Mouse (Mus musculus): Measurements from ENCODE around the gene Abhd15. TPM values are rescaled to one million over a fixed set of nuclear protein-coding genes. Genes with fewer than 3 reads are reported as not detected.

The Abhd15 gene
- total RNA-seq (2014; fragmentation: Nextera tagmentation) (2.1 and 2.2 TPM in 2 replicates), total RNA-seq (2017) (0.70 and 4.1 TPM in 2 replicates)

DNA sequence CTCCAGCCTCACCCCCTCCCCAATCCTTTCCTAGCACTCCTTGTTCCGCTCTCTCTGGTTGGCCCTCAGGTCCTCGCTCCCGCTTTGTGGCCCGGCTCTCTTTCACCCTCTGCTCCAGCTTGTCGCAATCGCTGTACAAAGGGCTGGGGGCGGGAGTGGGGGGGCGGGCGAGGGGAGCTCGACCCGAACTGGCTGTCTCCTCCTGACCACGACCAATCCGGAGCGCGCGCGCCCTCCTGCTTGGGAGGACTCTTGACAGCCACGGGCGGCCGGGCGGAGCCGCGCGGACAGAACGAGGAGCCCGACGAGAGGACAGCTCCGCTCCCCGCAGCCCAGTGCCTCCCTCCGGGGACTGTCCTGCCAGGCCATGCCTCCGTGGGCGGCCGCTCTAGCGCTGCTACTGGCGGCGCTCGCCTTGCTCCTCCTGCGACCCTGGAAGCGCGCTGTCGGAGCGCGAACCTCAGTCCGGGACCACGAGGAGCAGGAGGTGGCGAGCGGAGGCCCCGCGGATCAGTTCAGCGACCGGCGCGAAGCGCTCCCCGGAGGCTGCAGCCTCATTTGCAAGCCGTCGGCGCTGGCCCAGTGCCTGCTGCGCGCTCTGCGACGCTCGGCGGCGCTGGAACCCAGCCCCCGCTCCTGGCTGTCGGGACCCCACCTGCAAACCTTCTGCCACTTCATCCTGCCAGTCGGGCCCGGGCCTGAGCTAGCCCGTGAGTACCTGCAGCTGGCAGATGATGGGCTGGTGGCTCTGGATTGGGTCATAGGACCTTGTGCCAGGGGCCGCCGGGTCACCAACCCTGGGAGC, at the start of gene Abhd15:
TSS of gene Abhd15 (plus strand) at position 290 of the 805 bp plus-strand sequence.
- ATAC-seq (replicated peaks; ENCODE audit: low FRiP score, low TSS enrichment, poor library complexity, severe bottlenecking) = 0 out of 2 replicates have a peak, but pooled peaks have one; percentile 13

DNA sequence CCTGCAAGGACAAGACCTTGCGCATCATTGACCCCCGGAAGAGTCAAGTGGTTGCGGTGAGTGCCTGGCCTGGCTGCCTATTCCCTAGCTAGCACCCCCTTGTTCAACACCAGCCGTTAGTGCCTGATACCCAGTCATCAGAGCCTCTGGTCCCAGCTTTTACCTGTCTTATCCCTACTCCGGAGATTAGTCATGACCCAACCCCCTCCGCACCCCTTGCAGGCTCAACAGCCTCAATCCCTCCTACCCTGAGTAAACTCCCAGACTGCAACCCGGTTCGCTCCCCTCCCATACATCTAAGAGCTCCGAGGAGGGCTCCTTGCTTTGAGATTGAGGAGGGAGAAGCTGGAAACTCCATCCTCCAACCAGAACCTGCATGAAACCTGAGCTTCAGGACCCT, 48.4 kb upstream of the Abhd15 start:
- ATAC-seq (replicated peaks; ENCODE audit: low FRiP score, low TSS enrichment, poor library complexity, severe bottlenecking) = no peak

- peak; percentile 69 for ATAC-seq (replicated peaks; ENCODE audit: low FRiP score, low TSS enrichment, poor library complexity, severe bottlenecking)
Measured at GRCm38 (mm10) chr11:77467157-77467556, 47.8 kb upstream of the Abhd15 start.

GRCm38 (mm10) chr11:77467784-77468183, 47.1 kb upstream of the Abhd15 start:
- ATAC-seq (replicated peaks; ENCODE audit: low FRiP score, low TSS enrichment, poor library complexity, severe bottlenecking) = peak; percentile 70

DNA sequence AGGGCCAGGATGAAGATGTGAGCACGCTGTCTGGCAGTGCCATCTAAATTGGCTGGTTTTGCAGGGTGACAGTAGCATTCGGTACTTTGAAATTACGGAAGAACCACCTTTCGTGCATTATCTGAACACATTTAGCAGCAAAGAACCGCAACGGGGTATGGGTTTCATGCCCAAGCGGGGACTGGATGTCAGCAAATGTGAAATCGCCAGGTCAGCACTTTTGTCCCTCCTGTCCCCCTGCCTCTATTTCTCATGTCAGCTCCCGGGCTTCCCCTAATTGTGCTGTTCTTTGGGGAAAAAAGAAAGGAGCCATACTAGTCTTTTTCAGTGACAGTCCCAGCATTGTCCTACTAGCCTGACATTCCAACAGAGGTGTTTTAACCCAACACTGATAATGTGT, 46.5 kb upstream of the Abhd15 start:
- ATAC-seq (replicated peaks; ENCODE audit: low FRiP score, low TSS enrichment, poor library complexity, severe bottlenecking) = no peak

GRCm38 (mm10) chr11:77471407-77471806, 43.5 kb upstream of the Abhd15 start:
- no peak for ATAC-seq (replicated peaks; ENCODE audit: low FRiP score, low TSS enrichment, poor library complexity, severe bottlenecking)

- ATAC-seq (replicated peaks; ENCODE audit: low FRiP score, low TSS enrichment, poor library complexity, severe bottlenecking) = no peak
Measured at GRCm38 (mm10) chr11:77472775-77473174, 42.1 kb upstream of the Abhd15 start.

DNA sequence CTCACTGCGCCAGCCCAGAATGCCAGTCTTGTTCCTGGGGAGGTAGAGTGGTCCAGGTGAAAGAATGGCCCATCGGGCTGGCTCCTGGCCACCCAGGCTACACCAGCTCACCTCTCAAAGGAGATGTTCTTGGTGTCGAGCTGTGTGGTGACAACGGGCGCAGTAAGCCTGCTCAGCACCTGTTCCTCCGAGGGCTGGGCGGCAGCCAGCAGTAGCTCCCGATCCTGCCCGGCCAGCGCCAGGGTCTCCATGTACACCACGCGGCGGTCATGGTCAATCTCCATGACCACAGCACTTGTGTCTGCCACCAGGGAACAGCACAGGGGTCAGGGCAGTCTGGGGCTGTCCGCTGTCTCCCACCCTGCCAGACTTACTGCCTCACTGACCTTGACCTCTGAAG, 38.7 kb upstream of the Abhd15 start:
- ATAC-seq (replicated peaks; ENCODE audit: low FRiP score, low TSS enrichment, poor library complexity, severe bottlenecking) = no peak

DNA sequence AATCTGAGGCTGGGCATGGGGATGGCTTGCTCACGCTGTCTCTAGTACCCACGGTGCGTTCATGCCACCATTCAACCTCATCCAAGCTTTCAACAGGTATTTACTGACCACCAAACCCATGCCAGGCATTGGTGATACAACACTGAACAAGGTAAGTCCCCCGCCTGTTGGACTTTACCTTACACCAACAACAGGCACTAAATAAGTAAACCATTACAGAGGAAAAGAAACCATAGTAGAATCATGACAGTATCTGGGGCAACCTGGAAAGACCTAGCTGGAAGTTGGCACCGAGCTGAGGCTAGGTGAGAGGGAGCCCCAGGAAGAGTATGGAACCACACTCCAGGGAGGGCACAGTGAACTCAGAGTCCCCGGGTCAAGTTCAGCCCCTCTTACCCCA, 38.0 kb upstream of the Abhd15 start:
- ATAC-seq (replicated peaks; ENCODE audit: low FRiP score, low TSS enrichment, poor library complexity, severe bottlenecking) = no peak

GRCm38 (mm10) chr11:77483043-77483442, 31.9 kb upstream of the Abhd15 start:
- no peak for ATAC-seq (replicated peaks; ENCODE audit: low FRiP score, low TSS enrichment, poor library complexity, severe bottlenecking)

DNA sequence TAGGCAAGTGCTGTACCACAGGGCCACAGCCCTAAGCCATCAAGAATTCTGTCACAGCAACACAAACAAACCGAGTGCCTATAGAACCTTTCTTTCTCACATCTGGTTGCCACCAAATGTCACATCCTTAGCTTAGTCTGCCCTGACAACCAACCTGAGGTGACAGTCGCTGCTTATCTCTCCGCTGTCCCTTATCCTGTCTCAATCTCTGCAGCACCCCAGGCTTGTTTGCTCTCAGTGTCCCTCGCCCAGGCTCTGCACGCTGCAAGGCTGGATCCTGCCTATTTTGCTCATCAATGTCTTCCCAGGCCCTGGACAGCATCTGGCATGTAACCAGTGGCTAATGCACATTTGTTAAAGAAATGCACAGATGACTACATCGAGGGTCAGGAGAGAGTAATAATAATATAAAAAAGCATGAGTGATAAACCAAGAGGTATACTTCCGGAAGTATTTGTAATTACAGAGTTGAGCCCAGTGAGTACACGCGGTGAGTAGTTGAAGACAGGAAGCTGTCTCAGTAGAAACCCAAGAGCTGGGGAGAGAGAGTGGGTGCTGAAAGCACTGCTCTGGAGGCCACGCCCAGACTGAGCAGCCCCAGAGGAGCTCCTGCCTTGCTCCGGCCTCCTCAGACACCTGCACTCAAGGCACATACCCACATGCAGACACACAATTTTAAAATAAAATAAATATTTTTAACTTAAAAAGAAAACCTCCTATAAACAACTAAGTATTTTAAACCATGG, 31.2 kb upstream of the Abhd15 start:
- ATAC-seq (replicated peaks; ENCODE audit: low FRiP score, low TSS enrichment, poor library complexity, severe bottlenecking) = no peak

DNA sequence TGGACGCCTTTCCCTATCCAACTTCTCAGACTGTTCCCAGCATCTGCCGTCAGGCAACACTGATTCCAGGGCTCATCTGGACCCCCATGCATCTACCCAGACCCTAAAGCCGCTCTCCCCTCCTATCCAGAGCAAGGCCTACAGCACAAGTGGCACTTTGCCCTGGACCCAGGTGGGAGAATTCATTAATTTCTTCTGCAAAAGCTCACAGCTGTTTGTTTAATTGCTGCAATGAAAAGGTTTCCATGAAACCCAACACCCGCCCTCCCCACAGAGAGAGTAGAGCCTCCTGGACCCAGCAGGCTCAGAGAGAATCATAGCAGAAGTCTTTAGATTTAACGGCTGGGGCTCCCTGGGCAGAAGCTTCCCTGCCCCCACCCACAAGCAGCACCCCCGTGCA, 29.7 kb upstream of the Abhd15 start:
- no peak for ATAC-seq (replicated peaks; ENCODE audit: low FRiP score, low TSS enrichment, poor library complexity, severe bottlenecking)

DNA sequence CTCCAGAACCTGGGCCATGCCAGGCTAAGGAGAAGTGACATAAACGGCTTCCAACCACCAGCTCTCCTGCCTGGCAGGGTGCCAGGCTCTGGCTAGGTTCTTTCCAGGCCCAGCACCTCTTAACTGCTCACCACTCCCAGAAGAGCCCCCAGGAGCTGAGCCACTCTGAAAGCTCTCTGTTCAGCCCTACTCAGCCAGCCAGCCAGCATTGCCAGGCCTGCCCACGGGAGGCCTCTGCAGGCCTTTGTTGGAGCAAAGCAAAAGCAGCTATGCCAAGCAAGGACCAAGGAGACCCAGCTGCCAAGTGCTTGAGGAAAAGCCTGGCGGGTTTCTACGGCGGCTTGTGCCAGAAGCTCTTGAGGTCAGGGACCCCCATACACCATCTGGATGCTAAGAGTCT, 28.1 kb upstream of the Abhd15 start:
- no peak for ATAC-seq (replicated peaks; ENCODE audit: low FRiP score, low TSS enrichment, poor library complexity, severe bottlenecking)

GRCm38 (mm10) chr11:77488771-77489581, 25.9 kb upstream of the Abhd15 start:
- ATAC-seq (replicated peaks; ENCODE audit: low FRiP score, low TSS enrichment, poor library complexity, severe bottlenecking) = no peak

DNA sequence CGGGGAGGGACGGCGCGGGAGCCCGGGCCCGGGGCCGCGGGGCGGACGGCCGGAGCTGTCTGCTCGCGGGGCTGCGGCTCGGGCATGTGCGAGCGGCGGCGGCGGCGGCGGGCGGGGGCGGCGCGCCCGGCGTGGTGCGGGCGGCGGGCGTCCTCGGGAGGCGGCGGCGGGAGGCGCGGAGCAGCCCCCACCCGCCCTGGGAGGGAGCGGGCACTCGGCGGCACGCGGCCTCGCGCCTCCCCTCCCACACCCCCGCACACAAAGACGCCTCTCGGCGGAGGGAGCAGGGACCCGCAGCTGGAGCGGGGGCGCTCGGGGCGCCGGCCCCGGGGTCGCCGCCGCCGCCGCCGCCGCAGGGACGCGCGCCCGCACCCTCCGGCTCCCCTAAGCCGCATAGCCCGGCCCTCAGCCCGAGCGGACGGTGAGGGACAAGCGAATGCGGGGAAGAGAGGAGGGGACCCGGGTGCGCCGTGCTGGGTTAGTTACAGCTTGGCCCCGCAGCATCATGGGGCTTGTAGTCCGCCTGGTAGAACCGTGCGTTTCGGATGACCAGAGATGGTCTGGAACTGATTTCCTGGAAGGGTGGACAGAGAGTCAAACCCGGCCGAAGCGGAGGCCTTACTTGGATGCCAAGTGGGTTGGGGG, 25.2 kb upstream of the Abhd15 start, which contains the start of gene Ankrd13b:
TSS of gene Ankrd13b (minus strand) at position 88 of the 645 bp plus-strand sequence.
- ATAC-seq (replicated peaks; ENCODE audit: low FRiP score, low TSS enrichment, poor library complexity, severe bottlenecking) = no peak

DNA sequence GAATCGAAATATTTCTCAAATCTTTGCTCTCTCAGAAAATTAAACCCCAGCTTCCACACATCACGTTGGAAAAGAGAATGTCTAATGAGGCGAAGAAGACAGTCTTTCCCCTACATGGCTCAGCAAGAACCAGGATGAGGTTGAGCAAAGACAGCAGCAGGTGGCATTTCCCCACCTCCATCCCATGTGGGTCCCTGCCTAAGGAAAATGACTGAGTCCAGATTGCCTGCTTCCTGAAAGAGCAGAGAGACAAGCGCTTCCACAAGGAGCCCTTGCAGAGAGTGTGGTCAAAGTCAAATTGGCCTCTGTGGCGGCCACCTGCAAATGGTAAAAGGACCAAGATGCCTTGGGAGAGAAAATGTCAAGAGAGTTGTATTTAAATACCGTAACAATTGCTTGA, 24.5 kb upstream of the Abhd15 start:
- ATAC-seq (replicated peaks; ENCODE audit: low FRiP score, low TSS enrichment, poor library complexity, severe bottlenecking) = no peak

DNA sequence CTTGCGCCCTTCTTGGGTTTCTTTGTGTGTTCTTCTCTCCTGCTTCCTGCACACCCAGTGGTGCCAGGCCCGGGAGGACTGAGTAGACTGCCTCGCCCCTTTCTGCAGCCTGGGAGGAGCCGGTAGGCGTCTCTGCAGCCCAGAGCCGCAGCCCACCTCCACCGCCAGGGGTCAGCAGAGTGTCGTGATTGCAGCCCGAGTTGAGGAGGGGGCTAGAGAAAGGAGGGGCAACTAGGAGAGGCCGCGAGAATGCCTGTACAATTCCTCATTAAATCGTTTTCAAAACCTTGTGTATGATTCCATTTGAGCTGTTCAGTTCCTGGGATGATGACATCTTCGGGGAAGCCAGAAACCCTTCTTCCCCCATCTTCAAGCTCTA, 23.8 kb upstream of the Abhd15 start:
- ATAC-seq (replicated peaks; ENCODE audit: low FRiP score, low TSS enrichment, poor library complexity, severe bottlenecking) = peak; percentile 60

- ATAC-seq (replicated peaks; ENCODE audit: low FRiP score, low TSS enrichment, poor library complexity, severe bottlenecking) = peak; percentile 20; the same call in 1 of the 2 replicates
Measured at GRCm38 (mm10) chr11:77491502-77492291, 23.2 kb upstream of the Abhd15 start.
